Mouse (Mus musculus): ENCODE results near the gene Trmt6. TPM values are rescaled to one million over a fixed set of nuclear protein-coding genes. Genes with fewer than 3 reads are reported as not detected.

Gene Trmt6
- 16.7 and 19.3 TPM in 2 replicates for polyA plus RNA-seq (2015; fragmentation: Nextera tagmentation; extraction: Ambion mirVana)

- Histone ChIP-seq H3K4me2 (peak within 1 kb of the TSS; percentile 82), H3K27me3 (no peaks in the 10 kb centered on the region), H3K36me3 (peaks cover 3% of the 10 kb centered on the region; the same call in 1 of the 2 replicates), H3K4me1 (replicated peaks) (peaks cover 15% of the 10 kb centered on the region), H3K9ac (peak within 1 kb of the TSS; percentile 79), H3K4me3 (peak within 1 kb of the TSS; percentile 89), H3K27ac (peak within 1 kb of the TSS; percentile 76), H3K9me3 (replicated peaks) (no peaks in the 10 kb centered on the region)
- ATAC-seq (replicated peaks; ENCODE audit: insufficient number of reproducible peaks, insufficient read depth, low FRiP score, low read depth), result peak; percentile 99
- WGBS, result under 1% methylated on average over 59 of the region's 59 CpGs
These were observed at the start of gene Trmt6, which contains the start of gene Mcm8 for GRCm38 (mm10) chr2:132815608-132816314. Gene Trmt6, minus strand, starts transcription at chr2:132816055. Gene Mcm8, plus strand, starts transcription at chr2:132816141.

- H3K9me3 ChIP-seq (replicated peaks), result no peaks in the 10 kb centered on the region
- H3K9ac ChIP-seq, result no peak overlapping the region
- H3K36me3 ChIP-seq, result peaks cover 19% of the 10 kb centered on the region
- ATAC-seq (replicated peaks; ENCODE audit: insufficient number of reproducible peaks, insufficient read depth, low FRiP score, low read depth), result no peak
- no peaks in the 10 kb centered on the region for H3K4me1 ChIP-seq (replicated peaks)
- H3K4me3 ChIP-seq, result no peak overlapping the region
- WGBS, result 97% methylated on average over 2 of the region's 2 CpGs
- no peak overlapping the region for H3K4me2 ChIP-seq
- H3K27ac ChIP-seq, result no peak overlapping the region
- H3K27me3 ChIP-seq, result no peaks in the 10 kb centered on the region
These were observed 47.5 kb upstream of the Trmt6 start for GRCm38 (mm10) chr2:132863325-132863724.

GRCm38 (mm10) chr2:132861456-132861855 lies 45.6 kb upstream of the Trmt6 start:
- no peaks in the 10 kb centered on the region for H3K4me1 ChIP-seq (replicated peaks)
- WGBS, result 74% methylated on average over 2 of the region's 2 CpGs
- H3K27me3 ChIP-seq, result no peaks in the 10 kb centered on the region
- H3K4me3 ChIP-seq, result no peak overlapping the region
- no peak overlapping the region for H3K4me2 ChIP-seq
- no peak overlapping the region for H3K9ac ChIP-seq
- H3K27ac ChIP-seq, result no peak overlapping the region
- H3K9me3 ChIP-seq (replicated peaks), result no peaks in the 10 kb centered on the region
- ATAC-seq (replicated peaks; ENCODE audit: insufficient number of reproducible peaks, insufficient read depth, low FRiP score, low read depth), result no peak
- H3K36me3 ChIP-seq, result peaks cover 13% of the 10 kb centered on the region

GRCm38 (mm10) chr2:132860435-132860834 lies 44.6 kb upstream of the Trmt6 start:
- Histone ChIP-seq H3K27ac (no peak overlapping the region), H3K4me1 (replicated peaks) (no peaks in the 10 kb centered on the region), H3K9ac (no peak overlapping the region), H3K4me2 (no peak overlapping the region), H3K36me3 (peaks cover 8% of the 10 kb centered on the region), H3K27me3 (no peaks in the 10 kb centered on the region), H3K4me3 (no peak overlapping the region), H3K9me3 (replicated peaks) (no peaks in the 10 kb centered on the region)
- no peak for ATAC-seq (replicated peaks; ENCODE audit: insufficient number of reproducible peaks, insufficient read depth, low FRiP score, low read depth)

GRCm38 (mm10) chr2:132856333-132856732 lies 40.5 kb upstream of the Trmt6 start:
- ATAC-seq (replicated peaks; ENCODE audit: insufficient number of reproducible peaks, insufficient read depth, low FRiP score, low read depth), result no peak
- H3K9me3 ChIP-seq (replicated peaks), result no peaks in the 10 kb centered on the region
- 0 out of 2 replicates have a peak, but pooled peaks cover 3% of the 10 kb centered on the region for H3K36me3 ChIP-seq
- H3K27me3 ChIP-seq, result no peaks in the 10 kb centered on the region
- WGBS, result 66% methylated on average over 5 of the region's 5 CpGs
- no peak overlapping the region for H3K4me3 ChIP-seq
- H3K4me1 ChIP-seq (replicated peaks), result no peaks in the 10 kb centered on the region
- no peak overlapping the region for H3K27ac ChIP-seq
- H3K4me2 ChIP-seq, result no peak overlapping the region
- H3K9ac ChIP-seq, result no peak overlapping the region

- WGBS, result 91% methylated on average over 1 of the region's 1 CpGs
- peaks cover 3% of the 10 kb centered on the region for H3K4me1 ChIP-seq (replicated peaks)
- peaks cover 10% of the 10 kb centered on the region; the same call in 1 of the 2 replicates for H3K36me3 ChIP-seq
- H3K27me3 ChIP-seq, result no peaks in the 10 kb centered on the region
- H3K9ac ChIP-seq, result no peak overlapping the region
- no peaks in the 10 kb centered on the region for H3K9me3 ChIP-seq (replicated peaks)
- no peak overlapping the region for H3K4me2 ChIP-seq
- ATAC-seq (replicated peaks; ENCODE audit: insufficient number of reproducible peaks, insufficient read depth, low FRiP score, low read depth), result no peak
- H3K27ac ChIP-seq, result no peak overlapping the region
- H3K4me3 ChIP-seq, result no peak overlapping the region
These were observed 37.2 kb upstream of the Trmt6 start for GRCm38 (mm10) chr2:132853051-132853450.

GRCm38 (mm10) chr2:132849141-132849540 lies 33.3 kb upstream of the Trmt6 start:
- no peak for ATAC-seq (replicated peaks; ENCODE audit: insufficient number of reproducible peaks, insufficient read depth, low FRiP score, low read depth)
- Histone ChIP-seq H3K27me3 (no peaks in the 10 kb centered on the region), H3K4me1 (replicated peaks) (peaks cover 14% of the 10 kb centered on the region), H3K4me2 (no peak overlapping the region), H3K9ac (no peak overlapping the region), H3K9me3 (replicated peaks) (no peaks in the 10 kb centered on the region), H3K4me3 (no peak overlapping the region), H3K36me3 (peaks cover 10% of the 10 kb centered on the region; the same call in 1 of the 2 replicates), H3K27ac (no peak overlapping the region)
- 91% methylated on average over 6 of the region's 6 CpGs for WGBS

GRCm38 (mm10) chr2:132848361-132848760 lies 32.5 kb upstream of the Trmt6 start:
- Histone ChIP-seq H3K4me1 (replicated peaks) (peaks cover 14% of the 10 kb centered on the region), H3K4me3 (no peak overlapping the region), H3K9me3 (replicated peaks) (no peaks in the 10 kb centered on the region), H3K27ac (no peak overlapping the region), H3K27me3 (no peaks in the 10 kb centered on the region), H3K9ac (no peak overlapping the region), H3K36me3 (peaks cover 10% of the 10 kb centered on the region; the same call in 1 of the 2 replicates), H3K4me2 (no peak overlapping the region; the same call in 1 of the 2 replicates)
- 89% methylated on average over 4 of the region's 4 CpGs for WGBS
- no peak for ATAC-seq (replicated peaks; ENCODE audit: insufficient number of reproducible peaks, insufficient read depth, low FRiP score, low read depth)

GRCm38 (mm10) chr2:132847581-132847980 lies 31.7 kb upstream of the Trmt6 start:
- Histone ChIP-seq H3K9me3 (replicated peaks) (no peaks in the 10 kb centered on the region), H3K4me1 (replicated peaks) (peaks cover 14% of the 10 kb centered on the region), H3K36me3 (peaks cover 7% of the 10 kb centered on the region; the same call in 1 of the 2 replicates), H3K27ac (no peak overlapping the region), H3K27me3 (no peaks in the 10 kb centered on the region), H3K4me2 (peak overlapping the region; percentile 79), H3K4me3 (peak overlapping the region; percentile 93), H3K9ac (peak overlapping the region; percentile 84)
- 42% methylated on average over 7 of the region's 7 CpGs for WGBS
- no peak for ATAC-seq (replicated peaks; ENCODE audit: insufficient number of reproducible peaks, insufficient read depth, low FRiP score, low read depth)

- peaks cover 14% of the 10 kb centered on the region for H3K4me1 ChIP-seq (replicated peaks)
- under 1% methylated on average over 91 of the region's 96 CpGs for WGBS
- peak within 1 kb of the TSS; percentile 93 for H3K4me3 ChIP-seq
- no peaks in the 10 kb centered on the region for H3K27me3 ChIP-seq
- H3K9ac ChIP-seq, result peak within 1 kb of the TSS; percentile 84
- peak; percentile 85 for ATAC-seq (replicated peaks; ENCODE audit: insufficient number of reproducible peaks, insufficient read depth, low FRiP score, low read depth)
- peak within 1 kb of the TSS; percentile 90 for H3K27ac ChIP-seq
- no peaks in the 10 kb centered on the region for H3K9me3 ChIP-seq (replicated peaks)
- peak within 1 kb of the TSS; percentile 79 for H3K4me2 ChIP-seq
- peaks cover 7% of the 10 kb centered on the region; the same call in 1 of the 2 replicates for H3K36me3 ChIP-seq
These were observed 30.8 kb upstream of the Trmt6 start, which contains the start of gene Crls1 for GRCm38 (mm10) chr2:132846407-132847358. Gene Crls1, plus strand, starts transcription at chr2:132846666.

GRCm38 (mm10) chr2:132841071-132841470 lies 25.2 kb upstream of the Trmt6 start:
- Histone ChIP-seq H3K4me1 (replicated peaks) (no peaks in the 10 kb centered on the region), H3K27me3 (no peaks in the 10 kb centered on the region), H3K27ac (no peak overlapping the region), H3K36me3 (0 out of 2 replicates have a peak, but pooled peaks cover 7% of the 10 kb centered on the region), H3K4me3 (no peak overlapping the region), H3K4me2 (no peak overlapping the region), H3K9ac (no peak overlapping the region), H3K9me3 (replicated peaks) (no peaks in the 10 kb centered on the region)
- ATAC-seq (replicated peaks; ENCODE audit: insufficient number of reproducible peaks, insufficient read depth, low FRiP score, low read depth), result no peak
- WGBS, result 89% methylated on average over 4 of the region's 4 CpGs
